Mouse (Mus musculus) granulocyte monocyte progenitor cell, adult 5-6 weeks (primary cell): ENCODE measurements at regions not wholly inside any gene's neighbourhood (a gene's known extent, or its start where the extent isn't known, plus 50 kb on each side); places are given as distances from the start of the nearest gene placed in this dataset.

Source experiments
- ATAC-seq: replicated peaks from 2 replicates; pipeline ENCODE4 v1.8.0; 2016; ENCODE audit warnings: mild to moderate bottlenecking, moderate TSS enrichment, inconsistent platforms; ENCODE audit not compliant: poor library complexity, severe bottlenecking

DNA sequence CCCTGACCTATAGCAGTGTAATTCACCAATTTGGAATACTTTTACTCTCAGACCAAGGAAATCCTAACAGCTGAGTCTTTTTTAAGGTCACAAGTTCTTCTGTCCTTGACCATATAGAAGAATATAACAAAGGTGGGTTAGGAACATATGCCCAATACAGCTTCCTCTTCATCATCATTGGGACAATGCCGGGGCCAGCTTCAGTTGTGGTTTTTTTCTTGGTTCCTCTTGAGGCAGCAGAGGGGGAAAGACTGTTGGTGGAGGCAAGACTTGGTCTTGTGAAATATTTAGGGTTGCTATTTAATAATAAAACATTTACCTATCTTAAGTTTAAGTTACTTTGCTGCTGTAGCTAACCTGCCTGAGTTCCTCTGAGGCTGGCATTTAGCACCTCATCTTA is 144.8 kb upstream of the Htr1f start:
- peak; percentile 46; the same call in 1 of the 2 replicates for ATAC-seq

GRCm38 (mm10) chr16:65247475-65247874 is 141.8 kb upstream of the Htr1f start:
- ATAC-seq: no peak

- no peak for ATAC-seq
Measured at GRCm38 (mm10) chr16:65234404-65234803, 128.8 kb upstream of the Htr1f start.

GRCm38 (mm10) chr16:65233964-65234363 is 128.3 kb upstream of the Htr1f start:
- ATAC-seq: no peak

- no peak for ATAC-seq
Measured at GRCm38 (mm10) chr16:65219434-65219833, 113.8 kb upstream of the Htr1f start.

DNA sequence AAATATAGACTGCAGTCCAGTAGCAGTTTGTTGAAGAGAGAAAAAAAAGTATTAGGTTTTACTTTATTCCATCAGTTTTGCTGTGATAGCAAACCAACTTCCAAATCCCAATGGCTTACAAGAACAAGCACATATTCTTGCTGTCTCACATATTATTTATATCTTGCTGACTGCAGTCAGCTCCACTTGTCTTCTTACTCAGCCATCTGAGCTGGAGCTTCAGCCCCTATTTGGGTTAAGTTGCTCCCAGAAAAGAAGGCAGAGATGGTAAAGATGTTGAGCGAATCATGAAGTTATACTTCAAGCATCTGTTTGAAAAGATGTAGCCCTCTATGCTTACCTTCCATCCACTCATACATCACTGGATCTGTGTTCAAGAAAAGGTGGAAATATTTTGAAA is 106.7 kb upstream of the Htr1f start:
- ATAC-seq: no peak

- ATAC-seq: peak; percentile 77
Measured at GRCm38 (mm10) chr16:65201329-65201728, 95.7 kb upstream of the Htr1f start.

DNA sequence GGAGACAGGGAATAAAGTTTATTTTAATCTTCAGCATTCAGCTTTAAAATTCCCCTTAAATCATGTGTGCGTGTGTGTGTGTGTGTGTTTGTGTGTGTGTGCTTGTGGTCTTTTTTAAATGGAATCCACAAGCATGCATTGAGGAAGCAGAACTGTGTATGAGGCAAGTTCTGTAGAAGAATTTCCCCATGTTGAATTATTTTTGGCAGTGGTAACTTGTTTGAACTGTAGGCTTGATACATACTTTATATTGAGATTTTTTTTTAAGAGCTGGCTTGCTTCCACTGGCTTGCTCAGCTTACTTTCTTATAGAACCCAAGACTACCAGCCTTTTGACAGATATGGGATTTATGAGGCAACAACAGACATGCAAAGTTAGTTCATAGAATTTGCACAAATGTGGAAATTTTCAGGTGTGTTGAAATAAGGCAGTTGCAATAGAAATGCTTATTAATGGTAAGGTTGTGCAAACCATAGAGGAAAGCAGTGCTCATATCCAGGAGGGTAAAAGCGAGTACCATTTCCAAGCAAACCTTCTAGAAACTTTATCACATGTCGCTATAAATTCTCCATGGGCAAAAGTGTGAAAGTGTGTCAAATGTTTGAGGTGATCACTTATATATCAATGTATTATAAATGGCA is 91.7 kb upstream of the Htr1f start:
- ATAC-seq: peak; percentile 84

- ATAC-seq: no peak
Measured at GRCm38 (mm10) chr16:65195761-65196160, 90.1 kb upstream of the Htr1f start.

GRCm38 (mm10) chr16:65191574-65192149 is 86.0 kb upstream of the Htr1f start:
- no peak for ATAC-seq

- ATAC-seq: peak; percentile 92
Measured at GRCm38 (mm10) chr16:65174561-65174960, 68.9 kb upstream of the Htr1f start.

DNA sequence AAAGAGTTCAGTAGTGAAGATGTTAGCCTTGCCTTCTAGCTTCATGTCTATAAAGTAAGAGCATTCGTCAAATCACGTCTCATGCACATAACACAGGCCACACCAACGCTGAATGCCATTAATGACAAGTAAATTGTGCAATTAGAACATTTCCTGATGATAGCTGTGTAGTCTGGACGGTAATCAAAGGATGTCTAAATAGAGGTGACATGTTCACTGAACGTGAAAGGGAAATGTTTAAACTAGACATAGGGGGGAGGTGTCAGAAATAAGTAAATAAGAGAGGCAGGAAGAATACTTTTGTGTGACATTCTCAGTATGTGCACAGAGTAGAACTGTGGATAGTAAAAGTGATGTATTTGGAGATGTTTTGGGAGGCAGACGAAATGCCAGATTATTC is 61.5 kb upstream of the Htr1f start:
- ATAC-seq: no peak

DNA sequence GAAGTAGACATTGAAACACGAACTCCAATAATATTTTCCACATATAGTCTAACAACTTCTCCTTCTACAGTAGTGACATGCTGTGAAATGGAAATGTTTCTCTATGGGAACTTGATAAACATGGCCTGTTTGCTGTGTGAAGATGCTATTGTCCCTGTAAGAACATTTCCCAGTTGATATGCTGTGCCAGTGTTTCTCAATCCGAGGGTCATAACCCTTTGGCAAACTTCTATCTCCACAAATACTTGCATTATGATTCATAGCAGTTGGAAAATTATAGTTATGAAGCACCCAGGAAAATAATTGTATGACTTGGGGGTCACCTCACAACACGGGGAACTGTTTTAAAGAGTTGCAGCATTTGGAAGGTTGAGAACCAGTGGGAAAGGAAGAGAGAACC is 57.1 kb upstream of the Htr1f start:
- ATAC-seq: no peak

- no peak for ATAC-seq
Measured at GRCm38 (mm10) chr16:65160286-65160685, 54.6 kb upstream of the Htr1f start.

DNA sequence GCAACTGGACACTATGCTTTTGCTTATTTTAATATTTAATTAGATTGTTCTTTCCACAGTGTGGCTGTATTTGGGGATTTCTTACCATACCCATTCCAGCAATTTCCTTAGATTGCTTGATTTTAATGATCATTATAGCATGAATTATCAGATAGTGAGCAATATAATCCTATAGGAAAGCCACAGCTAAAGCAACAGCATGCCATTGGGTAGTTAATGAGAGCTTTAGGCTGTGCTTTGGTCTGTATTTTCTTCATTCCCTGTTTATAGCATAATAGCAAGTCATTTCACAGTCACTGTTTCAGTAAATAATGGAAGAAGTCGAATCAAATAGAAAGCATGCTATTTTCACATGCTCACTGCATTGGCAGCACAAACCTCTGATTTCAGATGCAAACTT is 49.9 kb upstream of the Htr1f start:
- no peak for ATAC-seq
